Mouse (Mus musculus): ENCODE measurements around the gene Olfr279. TPM values are rescaled to one million over a fixed set of nuclear protein-coding genes. Genes with fewer than 3 reads are reported as not detected.
A peak's percentile ranks its signal among the peaks of the same experiment; 100 is the strongest.
"Not testable (repeated sequence)": the region's sequence is repeated elsewhere in the genome, so short reads cannot be mapped to it uniquely, and the experiment has no call there.

Olfr279 gene
- polyA plus RNA-seq, 1 experiment, result not detected

DNA sequence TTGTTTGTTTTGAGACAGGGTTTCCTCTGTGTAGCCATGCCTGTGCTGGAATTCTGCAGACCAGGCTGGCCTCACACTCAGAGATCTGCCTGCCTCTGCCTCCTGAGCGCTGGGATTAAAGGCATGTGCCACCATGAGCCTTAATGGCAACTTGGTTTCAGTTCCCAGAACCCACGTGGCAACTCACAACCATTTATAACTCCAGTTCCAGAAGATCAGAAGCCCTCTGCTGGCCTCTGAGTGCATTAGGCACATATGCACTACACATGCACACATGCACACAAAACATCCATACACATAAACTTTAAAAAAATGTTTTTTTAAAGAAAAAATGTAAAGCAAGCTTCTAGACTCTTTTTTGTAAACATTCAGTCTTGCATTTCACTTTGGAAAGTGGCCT is 17.2 kb downstream of the Olfr279 start:
- peaks cover 53% of the 10 kb centered on the region for H3K4me1 ChIP-seq
- H3K27me3 ChIP-seq (replicated peaks), result peaks cover 33% of the 10 kb centered on the region
- TF ChIP-seq GATA1 (IDR thresholded peaks at IDR 0.05; ENCODE audit: borderline replicate concordance, low read length), result no peak
- TF ChIP-seq FLI1 (IDR thresholded peaks at IDR 0.05; ENCODE audit: low read length), result no peak
- no peak overlapping the region for H3K4me3 ChIP-seq (replicated peaks)
- H3K36me3 ChIP-seq (replicated peaks; ENCODE audit: low read length), result no peaks in the 10 kb centered on the region
- 0 out of 2 replicates have a peak, but pooled peaks cover 4% of the 10 kb centered on the region for H3K9me3 ChIP-seq

- no peaks in the 10 kb centered on the region for H3K36me3 ChIP-seq (replicated peaks; ENCODE audit: low read length)
- H3K4me3 ChIP-seq (replicated peaks), result peak overlapping the region; percentile 88
- no peak for TF ChIP-seq FLI1 (IDR thresholded peaks at IDR 0.05; ENCODE audit: low read length)
- no peak for TF ChIP-seq GATA1 (IDR thresholded peaks at IDR 0.05; ENCODE audit: borderline replicate concordance, low read length)
- peaks cover 17% of the 10 kb centered on the region for H3K9me3 ChIP-seq
- peaks cover 52% of the 10 kb centered on the region for H3K4me1 ChIP-seq
- peaks cover 34% of the 10 kb centered on the region for H3K27me3 ChIP-seq (replicated peaks)
Measured at GRCm38 (mm10) chr15:98510438-98511385, 18.5 kb downstream of the Olfr279 start.

DNA sequence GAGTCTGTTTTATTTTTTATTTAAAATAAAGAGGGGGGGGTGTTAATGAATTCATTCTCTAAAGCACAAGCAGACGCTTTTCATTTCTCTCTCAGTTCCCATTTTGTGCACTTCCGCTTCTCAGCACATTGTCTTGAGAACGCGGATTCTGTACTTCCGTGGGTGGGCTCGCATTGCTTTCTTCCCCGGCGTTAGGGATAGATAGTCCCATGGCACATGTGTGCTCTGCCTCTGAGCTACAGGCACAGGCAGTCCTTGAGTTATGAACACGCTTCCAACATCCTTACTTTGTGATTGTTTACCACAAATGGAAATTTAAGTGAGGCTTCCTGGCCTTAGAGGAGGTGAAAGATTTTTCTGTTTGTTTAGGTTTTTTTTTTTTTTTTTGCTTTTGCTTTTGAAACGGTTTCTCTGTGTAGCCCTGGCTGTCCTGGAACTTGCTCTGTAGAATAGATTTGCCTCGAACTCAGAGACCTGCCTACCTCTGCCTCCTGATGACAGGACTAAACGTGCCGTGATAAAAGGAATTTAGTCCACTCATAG is 19.3 kb downstream of the Olfr279 start:
- Histone ChIP-seq H3K36me3 (replicated peaks; ENCODE audit: low read length) (no peaks in the 10 kb centered on the region), H3K4me1 (peaks cover 47% of the 10 kb centered on the region), H3K9me3 (peaks cover 20% of the 10 kb centered on the region), H3K27me3 (replicated peaks) (peaks cover 35% of the 10 kb centered on the region), H3K4me3 (replicated peaks) (peak overlapping the region; percentile 4)
- TF ChIP-seq FLI1 (IDR thresholded peaks at IDR 0.05; ENCODE audit: low read length) (no peak), GATA1 (IDR thresholded peaks at IDR 0.05; ENCODE audit: borderline replicate concordance, low read length) (no peak)

GRCm38 (mm10) chr15:98512232-98512631 is 20.0 kb downstream of the Olfr279 start:
- H3K4me3 ChIP-seq (replicated peaks), result no peak overlapping the region
- TF ChIP-seq FLI1 (IDR thresholded peaks at IDR 0.05; ENCODE audit: low read length), result no peak
- no peak for TF ChIP-seq GATA1 (IDR thresholded peaks at IDR 0.05; ENCODE audit: borderline replicate concordance, low read length)
- peaks cover 20% of the 10 kb centered on the region for H3K9me3 ChIP-seq
- peaks cover 2% of the 10 kb centered on the region for H3K36me3 ChIP-seq (replicated peaks; ENCODE audit: low read length)
- H3K27me3 ChIP-seq (replicated peaks), result peaks cover 35% of the 10 kb centered on the region
- H3K4me1 ChIP-seq, result peaks cover 49% of the 10 kb centered on the region

GRCm38 (mm10) chr15:98512799-98513321 is 20.7 kb downstream of the Olfr279 start:
- Histone ChIP-seq H3K9me3 (peaks cover 20% of the 10 kb centered on the region), H3K36me3 (replicated peaks; ENCODE audit: low read length) (peaks cover 8% of the 10 kb centered on the region), H3K27me3 (replicated peaks) (peaks cover 32% of the 10 kb centered on the region), H3K4me1 (peaks cover 52% of the 10 kb centered on the region), H3K4me3 (replicated peaks) (peak overlapping the region; percentile 47)
- TF ChIP-seq GATA1 (IDR thresholded peaks at IDR 0.05; ENCODE audit: borderline replicate concordance, low read length), result no peak
- no peak for TF ChIP-seq FLI1 (IDR thresholded peaks at IDR 0.05; ENCODE audit: low read length)

DNA sequence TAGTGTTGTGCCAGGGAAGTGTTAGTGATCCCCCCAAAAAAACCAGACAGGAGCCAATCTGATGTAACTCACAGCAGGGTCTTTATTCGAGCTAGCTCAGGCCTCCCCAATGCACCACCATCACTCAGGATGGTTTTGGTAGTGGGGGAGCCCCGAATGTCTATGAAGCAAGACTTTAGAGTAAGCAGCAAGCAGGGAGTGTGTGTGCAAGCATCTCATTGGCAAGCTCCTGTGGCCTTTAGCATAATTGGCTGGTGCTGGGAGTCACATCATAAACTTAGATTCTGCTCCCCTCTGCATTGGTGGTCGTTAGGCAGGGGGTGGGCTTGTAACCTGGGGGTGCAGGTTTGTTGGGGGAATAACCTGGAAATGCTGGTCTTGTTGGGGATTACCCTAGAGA is 21.5 kb downstream of the Olfr279 start:
- peaks cover 50% of the 10 kb centered on the region for H3K4me1 ChIP-seq
- peaks cover 16% of the 10 kb centered on the region for H3K36me3 ChIP-seq (replicated peaks; ENCODE audit: low read length)
- H3K27me3 ChIP-seq (replicated peaks), result peaks cover 29% of the 10 kb centered on the region
- H3K9me3 ChIP-seq, result peaks cover 20% of the 10 kb centered on the region
- not testable (repeated sequence) for H3K4me3 ChIP-seq (replicated peaks)

DNA sequence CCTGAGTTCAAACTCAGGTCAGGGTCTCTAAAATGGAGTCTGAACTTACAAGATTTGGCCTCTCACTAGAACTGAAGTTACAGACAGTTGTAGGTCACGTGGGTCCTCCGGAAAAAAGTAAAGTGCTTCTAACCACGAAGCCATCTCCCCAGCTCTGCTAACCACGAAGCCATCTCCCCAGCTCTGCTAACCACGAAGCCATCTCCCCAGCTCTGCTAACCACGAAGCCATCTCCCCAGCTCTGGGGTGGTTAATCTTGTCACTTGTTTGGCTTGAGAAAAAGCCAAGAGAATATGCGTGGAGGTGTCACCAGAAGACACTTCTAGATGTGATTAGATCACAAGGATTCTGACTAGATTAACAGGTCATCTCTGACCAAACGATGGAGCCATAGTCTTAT is 21.9 kb downstream of the Olfr279 start:
- H3K9me3 ChIP-seq, result peaks cover 18% of the 10 kb centered on the region
- peaks cover 27% of the 10 kb centered on the region for H3K27me3 ChIP-seq (replicated peaks)
- no peak overlapping the region for H3K4me3 ChIP-seq (replicated peaks)
- TF ChIP-seq FLI1 (IDR thresholded peaks at IDR 0.05; ENCODE audit: low read length) (no peak), GATA1 (IDR thresholded peaks at IDR 0.05; ENCODE audit: borderline replicate concordance, low read length) (no peak)
- H3K4me1 ChIP-seq, result peaks cover 50% of the 10 kb centered on the region
- peaks cover 16% of the 10 kb centered on the region for H3K36me3 ChIP-seq (replicated peaks; ENCODE audit: low read length)

DNA sequence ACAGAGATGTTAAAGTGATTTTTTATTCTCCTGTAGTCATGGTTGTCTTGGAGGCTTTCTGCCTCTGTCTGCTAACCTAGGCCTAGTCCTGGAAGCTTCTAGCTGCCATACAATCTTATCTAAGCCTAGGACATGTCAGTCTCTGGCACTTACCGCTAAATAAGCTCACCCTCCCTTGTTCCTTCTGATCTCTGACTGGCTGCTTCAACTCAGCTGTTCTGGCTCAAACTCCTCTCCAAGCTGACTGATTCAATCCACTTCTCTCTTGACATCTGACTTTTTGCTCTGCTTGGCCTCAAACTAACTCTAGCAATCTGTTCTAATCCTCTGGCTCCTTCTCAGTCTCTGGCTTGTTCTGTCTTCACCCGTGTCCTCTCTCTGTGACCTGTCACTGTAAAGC is 22.6 kb downstream of the Olfr279 start:
- peaks cover 50% of the 10 kb centered on the region for H3K4me1 ChIP-seq
- H3K9me3 ChIP-seq, result peaks cover 16% of the 10 kb centered on the region
- not testable (repeated sequence) for H3K4me3 ChIP-seq (replicated peaks)
- peaks cover 27% of the 10 kb centered on the region for H3K27me3 ChIP-seq (replicated peaks)
- peaks cover 22% of the 10 kb centered on the region for H3K36me3 ChIP-seq (replicated peaks; ENCODE audit: low read length)

- Histone ChIP-seq H3K9me3 (peaks cover 16% of the 10 kb centered on the region), H3K4me1 (peaks cover 50% of the 10 kb centered on the region), H3K4me3 (replicated peaks) (no peak overlapping the region), H3K27me3 (replicated peaks) (peaks cover 18% of the 10 kb centered on the region), H3K36me3 (replicated peaks; ENCODE audit: low read length) (peaks cover 50% of the 10 kb centered on the region)
- TF ChIP-seq FLI1 (IDR thresholded peaks at IDR 0.05; ENCODE audit: low read length) (no peak), GATA1 (IDR thresholded peaks at IDR 0.05; ENCODE audit: borderline replicate concordance, low read length) (no peak)
Measured at GRCm38 (mm10) chr15:98517380-98518355, 25.5 kb downstream of the Olfr279 start.
